Mouse (Mus musculus) E14TG2a.4 (cell line): ENCODE results near the gene Bend7.

Experiments used
- CTCF ChIP-seq: conservative IDR thresholded peaks from 2 replicates; pipeline ENCODE4 v1.5.1; 2014; ENCODE audit warnings: low read length
- POU5F1 ChIP-seq: IDR thresholded peaks from 2 replicates; pipeline ENCODE4 v1.6.1; 2014; ENCODE audit warnings: low read length, borderline replicate concordance

DNA sequence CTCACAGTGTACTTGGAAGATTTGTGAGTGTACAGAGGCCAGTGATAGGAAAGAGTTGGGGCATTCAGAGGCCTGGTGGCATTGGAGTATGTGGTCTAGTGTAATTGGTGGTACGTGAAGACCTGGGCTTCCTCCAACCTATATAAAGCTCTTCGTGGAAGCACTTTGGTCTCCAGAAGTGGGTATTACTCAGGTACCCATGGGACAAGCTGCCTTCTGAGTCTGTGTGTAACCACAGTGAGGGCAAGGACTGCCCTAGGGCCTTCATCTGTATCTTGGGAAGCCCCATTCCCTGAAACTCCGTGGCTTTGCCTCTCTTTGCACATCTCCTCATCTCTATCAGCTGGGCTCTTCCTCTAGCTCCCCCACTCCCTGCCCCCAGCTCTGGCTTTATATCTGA is 64.0 kb downstream of the Bend7 start:
- TF ChIP-seq CTCF (no peak), POU5F1 (no peak)
